Mouse (Mus musculus): ENCODE results near the gene Nploc4.
A peak's percentile ranks its signal among the peaks of the same experiment; 100 is the strongest.

- TF ChIP-seq GATA1 (IDR thresholded peaks at IDR 0.05; ENCODE audit: low read length), result peak; percentile 27; the same call in 1 of the 2 replicates
- no peak for TF ChIP-seq TAL1 (IDR thresholded peaks at IDR 0.05; ENCODE audit: low read length)
Measured at GRCm38 (mm10) chr11:120353500-120354303, 83.8 kb downstream of the Nploc4 start.
